Mouse (Mus musculus) E14TG2a.4 (cell line): ENCODE measurements at regions not wholly inside any gene's neighbourhood (a gene's known extent, or its start where the extent isn't known, plus 50 kb on each side); places are given as distances from the start of the nearest gene placed in this dataset.

Experiments used
- CTCF ChIP-seq: conservative IDR thresholded peaks from 2 replicates; pipeline ENCODE4 v1.5.1; 2014; ENCODE audit warnings: low read length
- POU5F1 ChIP-seq: IDR thresholded peaks from 2 replicates; pipeline ENCODE4 v1.6.1; 2014; ENCODE audit warnings: low read length, borderline replicate concordance

DNA sequence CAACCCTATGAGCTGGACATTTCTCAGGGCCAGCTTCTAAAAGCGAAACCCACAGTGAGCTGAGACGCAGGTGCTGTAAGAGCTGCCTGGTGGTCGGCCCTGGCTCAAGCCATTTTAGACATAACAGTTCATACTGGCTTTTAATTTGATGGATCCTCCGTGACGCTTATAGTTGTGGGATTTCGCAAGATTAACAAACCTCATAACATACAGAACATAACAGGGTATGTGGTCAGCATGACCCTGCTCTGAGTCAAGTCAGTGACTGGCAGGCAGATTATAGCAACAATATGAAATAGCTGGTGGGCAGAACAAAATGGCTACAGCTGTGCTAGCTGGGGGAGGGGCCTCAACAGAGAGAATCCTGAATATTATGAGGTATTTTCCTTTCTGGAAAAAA, 60.6 kb downstream of the Sox4 start:
- TF ChIP-seq CTCF (no peak), POU5F1 (no peak)
